Mouse (Mus musculus) CH12.LX (cell line): ENCODE data around the gene Zfy1. TPM values are rescaled to one million over a fixed set of nuclear protein-coding genes. Genes with fewer than 3 reads are reported as not detected.
"Not testable (repeated sequence)": the region's sequence is repeated elsewhere in the genome, so short reads cannot be mapped to it uniquely, and the experiment has no call there.

Source experiments
- DNase-seq: peaks from one replicate; pipeline ENCODE4 v3.0.0-alpha.2; 2013; ENCODE audit errors: extremely low read depth
- H3K27ac ChIP-seq: 2 replicates; pipeline ENCODE4 v1.5.1; 2012; ENCODE audit warnings: low read depth, mild to moderate bottlenecking, control low read depth, moderate library complexity; ENCODE audit not compliant: insufficient read depth
- H3K27me3 ChIP-seq: replicated peaks from 2 replicates; pipeline ENCODE3; 2012; ENCODE audit warnings: inconsistent platforms
- H3K36me3 ChIP-seq, 2 experiments: replicated peaks in 1 of 2; 2 replicates each; pipeline versions ENCODE3 to v1.6.1; 2012; ENCODE audit warnings: inconsistent platforms in 1 of 2, low read length in 1 of 2, mild to moderate bottlenecking in 1 of 2, mixed read lengths in 1 of 2, moderate library complexity in 1 of 2; ENCODE audit not compliant: control insufficient read depth in 1 of 2, insufficient read depth in 1 of 2
- H3K4me1 ChIP-seq, 2 experiments: 2 replicates each; pipeline ENCODE4 v1.6.1; 2012; ENCODE audit warnings: inconsistent platforms in 1 of 2, moderate library complexity in 1 of 2; ENCODE audit not compliant: insufficient read depth in 2 of 2, control insufficient read depth in 1 of 2
- H3K4me2 ChIP-seq: 2 replicates; pipeline ENCODE4 v1.6.1; 2012; ENCODE audit warnings: low read depth, mild to moderate bottlenecking, control low read depth; ENCODE audit not compliant: poor library complexity, insufficient read depth, severe bottlenecking
- H3K4me3 ChIP-seq, 3 experiments: fragments of 150-350 bp in 1 of 3; sonication (generic) in 1 of 3; replicated peaks in 1 of 3; 2 replicates each; pipeline versions ENCODE3 to v1.5.1; 2011 to 2012; ENCODE audit warnings: low read depth in 2 of 3, low read length in 2 of 3, mild to moderate bottlenecking in 2 of 3, moderate library complexity in 2 of 3, control low read depth in 1 of 3, improper control_type of control experiment in 1 of 3, inconsistent platforms in 1 of 3, mixed read lengths in 1 of 3; ENCODE audit not compliant: poor library complexity in 1 of 3
- H3K79me2 ChIP-seq: replicated peaks from 2 replicates; pipeline ENCODE4 v1.6.1; 2012; ENCODE audit warnings: mild to moderate bottlenecking, moderate library complexity; ENCODE audit not compliant: control insufficient read depth, poor library complexity, insufficient read depth, severe bottlenecking; ENCODE audit errors: extremely low read depth
- H3K9ac ChIP-seq: 2 replicates; pipeline ENCODE4 v1.6.1; 2012; ENCODE audit warnings: low read depth, mild to moderate bottlenecking, control low read depth, moderate library complexity; ENCODE audit not compliant: insufficient read depth
- H3K9me3 ChIP-seq: replicated peaks from 2 replicates; pipeline ENCODE3; 2012; ENCODE audit warnings: low read length, inconsistent platforms, mixed read lengths
- CHD1 ChIP-seq: IDR thresholded peaks from 2 replicates; pipeline ENCODE4 v1.6.1; 2012; ENCODE audit warnings: low read depth, low read length, improper control_type of control experiment, inconsistent platforms
- CHD2 ChIP-seq: IDR thresholded peaks from 2 replicates; pipeline ENCODE4 v1.6.1; 2011; ENCODE audit warnings: low read length, improper control_type of control experiment
- ELF1 ChIP-seq: IDR thresholded peaks from 2 replicates; pipeline ENCODE4 v1.6.1; 2014; ENCODE audit warnings: low read depth, mild to moderate bottlenecking, inconsistent platforms, low read length, improper control_type of control experiment
- ETS1 ChIP-seq: conservative IDR thresholded peaks from 2 replicates; pipeline ENCODE4 v1.6.1; 2012; ENCODE audit warnings: low read depth, mild to moderate bottlenecking, inconsistent platforms, low read length, improper control_type of control experiment, moderate library complexity
- GABPA ChIP-seq: IDR thresholded peaks from 2 replicates; pipeline ENCODE4 v1.6.1; 2012; ENCODE audit warnings: low read depth, low read length, improper control_type of control experiment, inconsistent platforms; ENCODE audit not compliant: insufficient replicate concordance
- IRF4 ChIP-seq: IDR thresholded peaks from 2 replicates; pipeline ENCODE4 v1.6.1; 2014; ENCODE audit warnings: low read depth, mild to moderate bottlenecking, inconsistent platforms, low read length, improper control_type of control experiment
- JUND ChIP-seq: conservative IDR thresholded peaks from 2 replicates; pipeline ENCODE4 v1.6.1; 2011; ENCODE audit warnings: low read depth, low read length, improper control_type of control experiment
- MAX ChIP-seq: IDR thresholded peaks from 2 replicates; pipeline ENCODE4 v1.6.1; 2011; ENCODE audit warnings: low read length, improper control_type of control experiment
- NRF1 ChIP-seq: IDR thresholded peaks from 2 replicates; pipeline ENCODE4 v1.6.1; 2014; ENCODE audit warnings: low read depth, mild to moderate bottlenecking, inconsistent platforms, low read length, improper control_type of control experiment, moderate library complexity
- POLR2AphosphoS2 ChIP-seq: IDR thresholded peaks from 2 replicates; pipeline ENCODE4 v1.6.1; 2011; ENCODE audit warnings: low read depth, low read length, improper control_type of control experiment
- RCOR1 ChIP-seq: conservative IDR thresholded peaks from 2 replicates; pipeline ENCODE4 v1.6.1; 2012; ENCODE audit warnings: low read depth, mild to moderate bottlenecking, inconsistent platforms, low read length, improper control_type of control experiment
- TCF12 ChIP-seq: IDR thresholded peaks from 2 replicates; pipeline ENCODE4 v1.6.1; 2014; ENCODE audit warnings: low read depth, mild to moderate bottlenecking, inconsistent platforms, low read length, improper control_type of control experiment
- USF2 ChIP-seq: conservative IDR thresholded peaks from 2 replicates; pipeline ENCODE4 v1.6.1; 2011; ENCODE audit warnings: low read depth, low read length, improper control_type of control experiment
- ZC3H11A ChIP-seq: IDR thresholded peaks from 2 replicates; pipeline ENCODE4 v1.6.1; 2012; ENCODE audit warnings: low read depth, mild to moderate bottlenecking, inconsistent platforms, low read length, improper control_type of control experiment
- dilution Hi-C: fragments of 300-500 bp; cut with MboI; formaldehyde crosslinking; loops from 2 replicates; pipeline ENCODE4 v1.14.3; 2020; ENCODE audit warnings: low sequenced_read_pairs; ENCODE audit not compliant: extremely low pct_unique_long_range_greater_than_20kb, extremely low pct_ligation_motif_present
- in situ Hi-C: fragments of 300-500 bp; cut with MboI; formaldehyde crosslinking; loops from 3 replicates; pipeline ENCODE4 v1.14.3; 2019; ENCODE audit warnings: low sequenced_read_pairs, low pct_ligation_motif_present, low pct_unique_long_range_greater_than_20kb, mixed read lengths
- polyA plus RNA-seq: library from polyadenylated mRNA; unstranded; fragments of >175 nt; gene quantifications from 2 replicates; pipeline ENCODE4 v1.2.1, GENCODE M21; 2012; ENCODE audit warnings: low read depth; ENCODE audit not compliant: insufficient read length
- total RNA-seq, 2 experiments: library from RNA; depleted of rRNA; stranded (reverse); fragments of 300-350 nt in 1 of 2; fragments of >200 nt in 1 of 2; gene quantifications; 2 replicates each; pipeline ENCODE4 v1.2.3; 2012 to 2014

Gene Zfy1
- total RNA-seq (2012; rRNA removed): not detected in 2 replicates
- total RNA-seq (2014; rRNA removed): not detected in 2 replicates
- not detected in 2 replicates for polyA plus RNA-seq

DNA sequence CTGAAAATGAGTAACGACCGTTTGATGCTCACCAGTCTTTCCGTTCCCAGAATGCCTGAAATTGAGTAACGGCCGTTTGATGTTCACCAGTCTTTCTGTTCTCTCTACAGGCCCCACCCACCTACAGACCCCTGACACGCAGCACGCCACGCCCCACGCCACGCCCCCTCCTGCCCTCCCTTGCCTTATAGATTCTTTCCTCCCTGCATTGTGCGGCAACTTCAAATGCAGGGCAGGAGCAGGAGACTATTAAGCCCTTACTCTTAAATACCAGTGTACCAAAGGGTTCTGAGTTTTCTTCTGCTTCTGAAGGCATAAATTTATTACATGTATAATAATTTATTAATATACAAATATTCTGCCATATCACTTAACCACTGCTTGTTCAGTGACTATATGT is at the start of gene Zfy1:
Gene Zfy1, minus strand, starts transcription at position 101 of the 400 bp plus-strand sequence.
- H3K4me3 ChIP-seq, H3K27me3 ChIP-seq, H3K9me3 ChIP-seq, H3K36me3 ChIP-seq, H3K9ac ChIP-seq, in situ Hi-C loops, dilution Hi-C loops, H3K79me2 ChIP-seq, H3K27ac ChIP-seq, H3K4me1 ChIP-seq, DNase-seq, H3K4me2 ChIP-seq: not testable (repeated sequence)

DNA sequence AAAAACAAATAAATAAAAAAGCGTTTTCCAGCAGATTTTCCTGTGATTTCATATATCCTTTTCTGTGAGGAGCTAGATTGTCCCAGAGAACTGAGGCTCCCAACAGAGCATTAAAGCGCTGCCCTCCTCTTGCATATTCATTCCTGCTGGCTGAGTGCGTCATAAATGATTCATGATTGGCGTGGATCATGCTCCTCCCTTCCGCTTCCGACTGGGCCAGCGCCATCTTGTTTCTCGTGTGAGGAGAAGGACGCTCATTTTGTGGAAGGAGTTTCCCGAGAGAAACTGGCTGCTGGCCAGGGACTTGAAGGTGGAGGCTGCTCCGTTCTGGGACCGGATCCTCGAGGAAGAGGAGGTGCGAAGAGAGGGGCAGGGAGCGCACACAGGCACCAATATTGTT is 21.2 kb upstream of the Zfy1 start, which contains the start of gene Uba1y:
Gene Uba1y, plus strand, starts transcription at position 254 of the 400 bp plus-strand sequence.
- DNase-seq: no peak
- H3K4me1 ChIP-seq: no peaks in the 10 kb centered on the region
- H3K4me3 ChIP-seq: no peak within 1 kb of the TSS
- TF ChIP-seq GABPA: no peak
- no peak for TF ChIP-seq TCF12
- TF ChIP-seq CHD2: no peak
- no peak for TF ChIP-seq MAX
- TF ChIP-seq IRF4: no peak
- TF ChIP-seq RCOR1: no peak
- TF ChIP-seq JUND: no peak
- no peak for TF ChIP-seq ELF1
- TF ChIP-seq NRF1: no peak
- no peak for TF ChIP-seq CHD1
- TF ChIP-seq, all 38 proteins: peak for 0
- dilution Hi-C loops: no loop called here
- H3K4me2 ChIP-seq: no peak within 1 kb of the TSS
- no peak within 1 kb of the TSS for H3K27ac ChIP-seq
- in situ Hi-C loops: no loop called here
- no peak within 1 kb of the TSS for H3K9ac ChIP-seq
- no peaks in the 10 kb centered on the region for H3K79me2 ChIP-seq
- no peaks in the 10 kb centered on the region for H3K27me3 ChIP-seq
- H3K9me3 ChIP-seq: no peaks in the 10 kb centered on the region
- no peaks in the 10 kb centered on the region for H3K36me3 ChIP-seq

DNA sequence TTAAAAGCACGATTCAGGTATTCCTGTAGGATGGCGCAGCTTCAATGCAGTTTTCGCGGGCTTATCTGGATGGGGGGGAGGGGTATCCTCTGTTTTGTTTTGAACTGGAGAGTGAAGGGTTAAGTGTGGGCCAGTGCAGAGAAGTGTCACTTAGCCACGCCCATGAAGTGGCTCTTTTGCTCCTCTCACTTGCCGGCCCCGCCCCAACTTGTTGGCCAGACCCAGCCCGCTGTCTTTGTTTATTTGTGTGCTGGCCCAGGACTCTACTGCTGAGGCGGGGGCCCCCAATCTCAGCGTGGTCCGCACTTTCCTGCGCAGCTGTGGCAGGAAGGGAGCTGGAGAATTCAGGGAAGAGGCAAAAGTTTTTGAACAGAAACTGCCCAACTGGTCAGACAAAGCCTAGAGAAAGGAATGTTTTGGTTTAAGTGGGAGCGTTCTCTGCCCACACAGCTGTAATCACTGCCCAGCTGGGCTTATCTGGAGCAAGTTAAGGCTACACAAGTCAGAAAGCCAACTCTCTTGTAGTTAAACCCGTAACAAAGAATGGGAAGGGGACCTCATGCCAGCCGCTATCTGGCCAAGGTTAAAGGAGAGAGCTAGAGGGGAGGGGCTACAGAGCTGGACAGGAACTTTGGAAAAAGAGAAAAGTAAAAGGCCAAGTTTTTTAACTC is 11.9 kb upstream of the Zfy1 start:
- DNase-seq: peak; percentile 0
- no peak for TF ChIP-seq ETS1
- TF ChIP-seq ZC3H11A: no peak
- TF ChIP-seq POLR2AphosphoS2: no peak
- TF ChIP-seq USF2: no peak
- TF ChIP-seq, all 38 proteins: peak for 0
- Histone ChIP-seq H3K36me3 (no peaks in the 10 kb centered on the region), H3K4me3 (peak overlapping the region in 1 of 3 experiments; percentile 13), H3K4me1 (no peaks in the 10 kb centered on the region), H3K9me3 (no peaks in the 10 kb centered on the region), H3K4me2 (peak overlapping the region; percentile 39; the same call in 1 of the 2 replicates), H3K79me2 (no peaks in the 10 kb centered on the region), H3K27me3 (no peaks in the 10 kb centered on the region), H3K27ac (no peak overlapping the region), H3K9ac (no peak overlapping the region)
- dilution Hi-C loops: no loop called here
- in situ Hi-C loops: no loop called here

Other genes starting within 250 kb of the Zfy1 start
- not detected in 2 replicates for gene Uba1y, start 21.2 kb upstream of the Zfy1 start, total RNA-seq (2012; rRNA removed)
- not detected in 2 replicates for gene Uba1y, start 21.2 kb upstream of the Zfy1 start, total RNA-seq (2014; rRNA removed)
- gene Uba1y, start 21.2 kb upstream of the Zfy1 start, polyA plus RNA-seq: 0.11 TPM in 1 of 2 replicates, not detected in the other
- 14.2 and 16.0 TPM in 2 replicates for gene Kdm5d, start 100.4 kb upstream of the Zfy1 start, total RNA-seq (2012; rRNA removed)
- gene Kdm5d, start 100.4 kb upstream of the Zfy1 start, total RNA-seq (2014; rRNA removed): 14.3 and 16.7 TPM in 2 replicates
- 15.4 and 16.8 TPM in 2 replicates for gene Kdm5d, start 100.4 kb upstream of the Zfy1 start, polyA plus RNA-seq
- 42.9 and 47.5 TPM in 2 replicates for gene Eif2s3y, start 213.1 kb upstream of the Zfy1 start, total RNA-seq (2012; rRNA removed)
- 108 and 133 TPM in 2 replicates for gene Eif2s3y, start 213.1 kb upstream of the Zfy1 start, total RNA-seq (2014; rRNA removed)
- gene Eif2s3y, start 213.1 kb upstream of the Zfy1 start, polyA plus RNA-seq: 68.3 and 81.3 TPM in 2 replicates